Mouse (Mus musculus) bone marrow macrophage, adult 2 months (primary cell): ENCODE measurements at regions not wholly inside any gene's neighbourhood (a gene's known extent, or its start where the extent isn't known, plus 50 kb on each side); places are given as distances from the start of the nearest gene placed in this dataset.

Experiments used
- CTCF ChIP-seq: IDR thresholded peaks from 2 replicates; pipeline ENCODE4 v1.5.1; 2012; ENCODE audit warnings: low read depth, mild to moderate bottlenecking, low read length, moderate library complexity
- POLR2A ChIP-seq: IDR thresholded peaks from 2 replicates; pipeline ENCODE4 v1.6.1; 2012; ENCODE audit warnings: mild to moderate bottlenecking, low read depth, low read length, borderline replicate concordance

DNA sequence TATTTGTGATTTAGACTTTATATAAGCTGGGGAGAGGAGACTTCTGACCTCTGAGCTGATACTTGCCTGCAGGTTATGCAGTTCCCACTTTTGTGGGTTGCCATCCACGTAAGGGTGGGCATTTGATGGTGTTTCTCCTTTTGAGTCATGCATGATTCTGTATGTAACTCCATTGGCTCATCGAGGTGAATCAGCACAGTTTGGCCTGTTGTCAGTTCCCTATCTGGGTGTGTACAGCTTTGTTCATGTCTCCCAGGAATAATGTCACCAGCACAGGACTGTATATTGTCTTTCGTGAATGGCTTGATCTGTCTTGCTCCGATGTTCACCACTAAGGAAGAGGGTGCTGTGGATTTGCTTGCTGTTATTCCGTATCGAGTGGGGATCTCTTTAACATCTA lies 229.6 kb upstream of the Pgrmc2 start:
- TF ChIP-seq POLR2A = no peak
- TF ChIP-seq CTCF = no peak
